Mouse (Mus musculus) forebrain, embryonic 16.5 days (tissue): ENCODE measurements at regions not wholly inside any gene's neighbourhood (a gene's known extent, or its start where the extent isn't known, plus 50 kb on each side); places are given as distances from the start of the nearest gene placed in this dataset.
"Not testable (repeated sequence)": the region's sequence is repeated elsewhere in the genome, so short reads cannot be mapped to it uniquely, and the experiment has no call there.

ENCODE experiments used
- ATAC-seq: fragments of 200-750 bp; cut with Nextera tagmentation; 2 replicates; pipeline ENCODE4 v1.8.0; 2017; ENCODE audit warnings: mild to moderate bottlenecking, moderate library complexity
- H3K27ac ChIP-seq: fragments of 300-500 bp; sonication (generic); 2 replicates; pipeline ENCODE4 v1.5.1; 2014; ENCODE audit warnings: low read length, control low read depth
- H3K27me3 ChIP-seq: fragments of 300-500 bp; sonication (generic); replicated peaks from 2 replicates; pipeline ENCODE4 v1.6.1; 2014; ENCODE audit warnings: low read length; ENCODE audit not compliant: control insufficient read depth, insufficient read depth
- H3K36me3 ChIP-seq: fragments of 300-500 bp; sonication (generic); 2 replicates; pipeline ENCODE4 v1.6.1; 2014; ENCODE audit not compliant: control insufficient read depth, insufficient read depth
- H3K4me1 ChIP-seq: fragments of 300-500 bp; sonication (generic); replicated peaks from 2 replicates; pipeline ENCODE4 v1.6.1; 2014; ENCODE audit warnings: low read length; ENCODE audit not compliant: control insufficient read depth, insufficient read depth
- H3K4me2 ChIP-seq: fragments of 300-500 bp; sonication (generic); 2 replicates; pipeline ENCODE4 v1.6.1; 2014; ENCODE audit warnings: mild to moderate bottlenecking, low read length, control low read depth
- H3K4me3 ChIP-seq: fragments of 300-500 bp; sonication (generic); replicated peaks from 2 replicates; pipeline ENCODE4 v1.5.1; 2014; ENCODE audit warnings: mild to moderate bottlenecking, low read length, control low read depth
- H3K9ac ChIP-seq: fragments of 300-500 bp; sonication (generic); replicated peaks from 2 replicates; pipeline ENCODE4 v1.6.1; 2014; ENCODE audit warnings: low read depth, low read length, control low read depth
- H3K9me3 ChIP-seq: fragments of 300-500 bp; sonication (generic); 2 replicates; pipeline ENCODE4 v1.6.1; 2016; ENCODE audit warnings: low read length; ENCODE audit not compliant: control insufficient read depth
- WGBS: fragments of 180-500 bp; shearing (Covaris S2); extraction: QIAGEN DNeasy Blood & Tissue Kit; methylation state at CpG from one replicate; pipeline ENCODE4 v1.1.7; 2014; 5-methylcytosine and 5-hydroxymethylcytosine counted together

DNA sequence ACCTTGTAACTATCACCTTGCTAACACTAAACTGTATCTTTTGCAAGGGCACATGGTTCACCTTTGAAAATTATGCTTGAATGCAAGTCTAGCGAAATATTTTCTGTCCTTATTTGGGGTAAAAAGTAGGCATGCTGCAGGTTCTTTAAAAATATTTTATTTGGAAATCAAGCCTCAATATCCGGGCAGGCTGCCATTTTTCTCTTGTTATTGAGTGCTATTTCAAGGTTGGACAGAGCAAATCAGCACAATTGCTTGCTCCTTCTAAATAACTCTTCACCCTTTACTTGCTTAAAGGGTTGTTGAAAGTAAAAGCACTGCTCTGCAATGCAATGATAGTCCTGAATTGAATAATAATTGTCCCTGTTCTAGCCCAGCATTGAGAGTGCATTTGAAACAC, 149.0 kb downstream of the Cox7c start:
- Histone ChIP-seq H3K27ac (no peak overlapping the region), H3K9ac (no peak overlapping the region), H3K36me3 (no peaks in the 10 kb centered on the region), H3K9me3 (no peaks in the 10 kb centered on the region), H3K4me3 (no peak overlapping the region), H3K27me3 (no peaks in the 10 kb centered on the region), H3K4me1 (no peaks in the 10 kb centered on the region), H3K4me2 (no peak overlapping the region)
- 81% methylated on average over 2 of the region's 2 CpGs for WGBS
- ATAC-seq: no peak

DNA sequence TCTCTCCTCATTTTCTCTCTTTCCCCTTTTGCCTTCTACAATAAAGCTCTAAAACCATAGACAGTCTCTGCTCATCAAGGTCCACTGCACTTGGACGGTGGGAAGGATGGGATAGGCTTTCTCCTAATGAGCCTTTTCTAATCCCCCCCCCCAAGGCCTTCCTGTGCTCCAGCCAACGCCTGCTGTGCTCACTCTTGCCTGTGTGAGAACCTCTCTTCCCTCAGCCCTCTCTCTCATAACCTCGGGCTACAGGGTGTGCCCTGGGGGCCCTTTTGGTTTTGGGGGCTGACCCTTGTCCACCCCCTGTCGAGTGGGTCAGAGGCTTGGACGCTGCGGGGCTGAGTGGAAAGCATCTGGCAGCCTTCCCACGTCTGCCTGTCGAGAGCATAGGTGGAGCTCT, 151.6 kb downstream of the Cox7c start:
- no peak overlapping the region for H3K27ac ChIP-seq
- no peak overlapping the region for H3K4me3 ChIP-seq
- H3K36me3 ChIP-seq: no peaks in the 10 kb centered on the region
- no peak overlapping the region for H3K4me2 ChIP-seq
- no peaks in the 10 kb centered on the region for H3K9me3 ChIP-seq
- WGBS: 27% methylated on average over 8 of the region's 8 CpGs
- H3K27me3 ChIP-seq: no peaks in the 10 kb centered on the region
- no peak overlapping the region for H3K9ac ChIP-seq
- no peak for ATAC-seq
- no peaks in the 10 kb centered on the region for H3K4me1 ChIP-seq

DNA sequence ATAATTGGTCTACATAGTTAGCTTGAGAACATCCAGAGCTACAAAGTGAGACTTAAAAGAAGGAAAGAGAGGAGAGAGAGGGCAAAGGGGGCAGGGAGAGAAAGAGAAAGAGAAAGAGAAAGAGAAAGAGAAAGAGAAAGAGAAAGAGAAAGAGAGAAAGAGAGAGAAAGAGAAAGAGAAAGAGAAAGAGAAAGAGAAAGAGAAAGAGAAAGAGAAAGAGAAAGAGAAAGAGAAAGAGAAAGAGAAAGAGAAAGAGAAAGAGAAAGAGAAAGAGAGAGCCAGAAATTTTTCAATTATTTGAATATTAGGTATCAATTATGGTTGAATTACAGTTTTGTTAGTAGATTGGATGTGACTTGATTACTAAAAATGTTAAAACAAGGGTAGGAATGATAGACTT, 156.9 kb downstream of the Cox7c start:
- H3K9ac ChIP-seq, H3K27me3 ChIP-seq, H3K9me3 ChIP-seq, H3K4me3 ChIP-seq, ATAC-seq, H3K4me2 ChIP-seq, H3K4me1 ChIP-seq, H3K27ac ChIP-seq, H3K36me3 ChIP-seq: not testable (repeated sequence)

DNA sequence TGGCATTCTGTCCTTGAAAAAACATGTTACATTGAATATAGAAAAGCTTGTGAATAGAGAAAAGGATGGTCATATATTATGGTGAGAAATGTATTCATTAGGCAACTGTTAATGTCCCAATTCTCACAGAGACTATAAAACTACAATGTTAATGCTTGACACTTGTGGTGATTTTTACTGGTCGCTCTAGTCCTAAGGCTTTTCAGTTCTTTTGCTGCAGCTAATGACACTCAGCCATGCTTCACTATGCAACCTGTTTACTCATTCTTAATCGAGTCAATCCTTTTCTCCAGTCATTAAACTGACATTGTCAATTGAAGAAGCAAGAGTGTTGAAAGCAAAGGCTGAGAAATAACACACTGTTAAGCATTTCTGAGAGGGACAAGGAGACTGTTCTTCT, 163.9 kb downstream of the Cox7c start:
- H3K27ac ChIP-seq: no peak overlapping the region
- no peak overlapping the region for H3K9ac ChIP-seq
- no peaks in the 10 kb centered on the region for H3K36me3 ChIP-seq
- no peak overlapping the region for H3K4me3 ChIP-seq
- H3K4me2 ChIP-seq: no peak overlapping the region
- 63% methylated on average over 2 of the region's 2 CpGs for WGBS
- no peaks in the 10 kb centered on the region for H3K4me1 ChIP-seq
- H3K9me3 ChIP-seq: no peaks in the 10 kb centered on the region
- H3K27me3 ChIP-seq: no peaks in the 10 kb centered on the region
- no peak for ATAC-seq

DNA sequence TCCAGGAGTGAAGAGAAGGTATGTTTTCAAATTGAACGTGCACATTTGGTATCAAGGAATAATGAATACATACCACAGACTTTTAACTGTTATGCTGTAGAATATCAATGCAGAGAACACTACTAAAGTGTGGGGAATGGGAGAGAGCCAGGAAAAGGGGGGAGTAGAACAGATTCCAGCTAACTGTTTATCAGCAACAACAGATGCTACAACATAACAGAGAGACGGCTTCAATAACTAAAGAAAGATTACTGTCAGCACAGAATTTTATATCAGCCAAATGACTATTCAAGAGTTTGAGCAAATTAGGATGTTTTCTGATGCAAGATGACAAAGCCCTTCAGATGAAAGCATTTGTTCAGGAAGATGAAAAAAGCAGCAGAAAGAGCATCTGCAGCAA, 183.0 kb downstream of the Cox7c start:
- WGBS: 55% methylated on average over 2 of the region's 2 CpGs
- H3K36me3 ChIP-seq: no peaks in the 10 kb centered on the region
- H3K9ac ChIP-seq: no peak overlapping the region
- no peak overlapping the region for H3K4me3 ChIP-seq
- ATAC-seq: peak; percentile 92
- H3K27ac ChIP-seq: no peak overlapping the region
- H3K4me1 ChIP-seq: no peaks in the 10 kb centered on the region
- no peak overlapping the region for H3K4me2 ChIP-seq
- H3K27me3 ChIP-seq: no peaks in the 10 kb centered on the region
- no peaks in the 10 kb centered on the region for H3K9me3 ChIP-seq

DNA sequence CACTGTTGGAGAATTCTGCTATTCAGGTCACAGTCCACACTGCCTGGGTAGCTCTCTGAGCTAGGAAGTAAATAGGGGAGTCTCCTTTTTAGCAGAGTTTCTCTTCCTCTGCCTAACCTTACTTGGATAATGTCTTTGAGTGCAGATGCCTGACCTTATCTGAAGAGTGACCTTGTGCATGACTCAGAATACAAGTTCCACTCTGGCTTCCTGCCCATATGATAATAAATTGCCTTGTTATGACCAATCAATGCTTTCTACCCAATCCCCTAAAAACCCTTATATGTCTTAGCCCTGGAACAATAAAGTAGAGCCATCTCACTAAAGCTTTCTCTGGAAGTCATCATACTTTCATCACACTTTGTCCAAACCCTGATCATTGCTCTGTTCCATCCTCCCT, 198.4 kb downstream of the Cox7c start:
- H3K27ac ChIP-seq: no peak overlapping the region
- no peaks in the 10 kb centered on the region for H3K27me3 ChIP-seq
- no peaks in the 10 kb centered on the region for H3K9me3 ChIP-seq
- H3K4me3 ChIP-seq: no peak overlapping the region
- no peaks in the 10 kb centered on the region for H3K36me3 ChIP-seq
- no peak overlapping the region for H3K9ac ChIP-seq
- ATAC-seq: no peak
- no peak overlapping the region for H3K4me2 ChIP-seq
- H3K4me1 ChIP-seq: no peaks in the 10 kb centered on the region

DNA sequence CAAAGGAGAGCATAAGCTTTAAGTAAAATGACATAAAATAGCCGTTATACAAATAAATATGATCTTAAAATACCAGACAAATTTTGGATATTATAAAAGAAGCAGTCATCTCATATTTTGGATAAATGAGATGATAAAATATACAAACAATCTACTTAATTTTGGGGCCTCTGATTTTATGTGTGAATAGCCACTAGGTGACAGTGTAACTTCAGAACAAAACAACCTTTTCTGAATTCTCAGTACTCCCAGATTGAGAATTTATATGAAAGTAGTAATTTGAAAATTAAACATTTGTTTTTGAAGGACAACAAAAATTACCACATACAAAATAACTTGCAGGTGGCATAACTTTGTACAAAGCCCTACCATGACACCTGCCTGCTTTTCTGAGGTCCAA, 216.8 kb downstream of the Cox7c start:
- Histone ChIP-seq H3K27me3 (no peaks in the 10 kb centered on the region), H3K4me3 (no peak overlapping the region), H3K36me3 (no peaks in the 10 kb centered on the region), H3K9me3 (no peaks in the 10 kb centered on the region), H3K4me1 (no peaks in the 10 kb centered on the region), H3K4me2 (no peak overlapping the region), H3K27ac (no peak overlapping the region), H3K9ac (no peak overlapping the region)
- no peak for ATAC-seq
- WGBS: 84% methylated on average over 1 of the region's 1 CpGs
